Mouse (Mus musculus) embryonic facial prominence, embryonic 13.5 days (tissue): ENCODE results near the gene Pkm. TPM values are rescaled to one million over a fixed set of nuclear protein-coding genes. Genes with fewer than 3 reads are reported as not detected.
A peak's percentile ranks its signal among the peaks of the same experiment; 100 is the strongest.

Experiments used
- ATAC-seq: fragments of 200-750 bp; cut with Nextera tagmentation; 2 replicates; pipeline ENCODE4 v1.8.0; 2017; ENCODE audit warnings: low read depth; ENCODE audit not compliant: insufficient number of reproducible peaks, insufficient read depth, low FRiP score, low TSS enrichment
- H3K27ac ChIP-seq: fragments of 300-500 bp; sonication (generic); 2 replicates; pipeline ENCODE4 v1.5.1; 2015; ENCODE audit warnings: moderate library complexity, mild to moderate bottlenecking, inconsistent platforms
- H3K27me3 ChIP-seq: fragments of 300-500 bp; sonication (generic); 2 replicates; pipeline ENCODE4 v1.6.1; 2015; ENCODE audit warnings: mild to moderate bottlenecking, inconsistent platforms
- H3K36me3 ChIP-seq: fragments of 300-500 bp; sonication (generic); 2 replicates; pipeline ENCODE4 v1.6.1; 2015; ENCODE audit warnings: mild to moderate bottlenecking, inconsistent platforms
- H3K4me1 ChIP-seq: fragments of 300-500 bp; sonication (generic); 2 replicates; pipeline ENCODE4 v1.6.1; 2015; ENCODE audit warnings: inconsistent platforms
- H3K4me2 ChIP-seq: fragments of 300-500 bp; sonication (generic); 2 replicates; pipeline ENCODE4 v1.6.1; 2015; ENCODE audit warnings: moderate library complexity, mild to moderate bottlenecking, inconsistent platforms
- H3K4me3 ChIP-seq: fragments of 300-500 bp; sonication (generic); 2 replicates; pipeline ENCODE4 v1.5.1; 2015; ENCODE audit warnings: mild to moderate bottlenecking, inconsistent platforms
- H3K9ac ChIP-seq: fragments of 300-500 bp; sonication (generic); 2 replicates; pipeline ENCODE4 v1.6.1; 2015; ENCODE audit warnings: mild to moderate bottlenecking, inconsistent platforms
- H3K9me3 ChIP-seq: fragments of 300-500 bp; sonication (generic); 2 replicates; pipeline ENCODE4 v1.6.1; 2016; ENCODE audit warnings: inconsistent platforms
- WGBS: fragments of 180-500 bp; shearing (Covaris S2); methylation state at CpG from one replicate; pipeline ENCODE4 v1.1.7; 2015; ENCODE audit warnings: mixed read lengths; 5-methylcytosine and 5-hydroxymethylcytosine counted together
- polyA plus RNA-seq: library from polyadenylated mRNA; unstranded; fragments of >200 nt; fragmentation: Nextera tagmentation; extraction: Ambion mirVana; gene quantifications from 2 replicates; pipeline ENCODE4 v1.2.1, GENCODE M21; 2015

Gene Pkm
- polyA plus RNA-seq, 1 experiment from 2014 or later = 1,360 TPM

DNA sequence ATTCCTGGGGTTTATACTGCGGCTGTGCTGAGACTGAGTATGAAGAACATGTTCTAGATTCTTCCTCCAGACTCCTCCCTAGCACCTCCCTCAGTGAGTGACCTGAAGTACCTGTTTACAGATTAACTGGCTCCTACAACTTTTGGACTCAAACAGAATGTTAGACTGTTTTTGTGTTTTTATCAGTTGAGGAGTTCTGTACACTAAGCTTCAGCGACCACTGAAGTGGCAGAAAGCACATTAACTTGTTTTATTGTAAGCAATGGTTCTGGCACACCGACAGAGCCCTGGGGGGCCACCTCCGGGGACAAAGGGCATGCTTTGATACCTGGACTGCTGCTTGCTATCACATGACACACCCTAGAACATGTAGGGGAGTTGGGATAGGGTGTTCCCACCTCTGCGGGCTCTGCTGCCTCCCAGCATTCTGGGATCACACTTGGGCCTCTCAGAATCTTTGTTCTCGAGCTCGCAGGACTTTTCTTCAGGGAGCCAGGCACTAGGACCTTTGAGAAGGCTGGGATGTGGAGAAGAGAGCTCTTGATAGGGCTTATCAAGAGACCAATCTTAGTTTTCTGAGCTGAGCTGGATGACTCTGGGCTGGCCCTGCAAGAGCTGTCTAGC is 60.2 kb downstream of the Pkm start:
- no peaks in the 10 kb centered on the region for H3K36me3 ChIP-seq
- H3K4me1 ChIP-seq = no peaks in the 10 kb centered on the region
- 75% methylated on average over 7 of the region's 7 CpGs for WGBS
- no peaks in the 10 kb centered on the region for H3K27me3 ChIP-seq
- no peak overlapping the region for H3K4me2 ChIP-seq
- no peak overlapping the region for H3K9ac ChIP-seq
- no peak overlapping the region for H3K27ac ChIP-seq
- H3K4me3 ChIP-seq = no peak overlapping the region
- no peaks in the 10 kb centered on the region for H3K9me3 ChIP-seq
- ATAC-seq = no peak

DNA sequence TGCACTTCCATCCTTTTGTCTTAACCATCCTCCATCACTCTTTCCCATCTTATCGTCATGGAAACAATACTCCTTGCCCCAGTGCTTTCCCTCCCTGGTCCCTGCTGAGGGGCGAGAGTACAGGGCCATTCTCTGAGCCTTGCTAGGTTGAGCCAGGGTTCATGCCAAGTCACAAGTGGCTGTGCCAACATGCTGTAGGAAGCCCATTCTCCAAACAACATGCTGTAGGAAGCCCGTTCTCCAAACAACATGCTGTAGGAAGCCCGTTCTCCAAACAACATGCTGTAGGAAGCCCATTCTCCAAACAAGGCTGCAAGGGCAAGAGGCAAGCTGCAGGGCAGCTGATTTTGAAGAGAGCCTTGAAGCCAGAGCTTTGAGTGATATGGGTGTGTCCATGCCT is 62.1 kb downstream of the Pkm start:
- H3K27ac ChIP-seq = no peak overlapping the region
- WGBS = 90% methylated on average over 4 of the region's 4 CpGs
- H3K4me2 ChIP-seq = no peak overlapping the region
- no peak overlapping the region for H3K9ac ChIP-seq
- no peaks in the 10 kb centered on the region for H3K36me3 ChIP-seq
- H3K27me3 ChIP-seq = no peaks in the 10 kb centered on the region
- no peaks in the 10 kb centered on the region for H3K9me3 ChIP-seq
- H3K4me1 ChIP-seq = peaks cover 4% of the 10 kb centered on the region
- no peak for ATAC-seq
- no peak overlapping the region for H3K4me3 ChIP-seq

GRCm38 (mm10) chr9:59721144-59721543 is 65.0 kb downstream of the Pkm start:
- H3K36me3 ChIP-seq = no peaks in the 10 kb centered on the region
- no peaks in the 10 kb centered on the region for H3K9me3 ChIP-seq
- H3K4me1 ChIP-seq = peaks cover 17% of the 10 kb centered on the region
- ATAC-seq = no peak
- H3K9ac ChIP-seq = no peak overlapping the region
- no peaks in the 10 kb centered on the region for H3K27me3 ChIP-seq
- 82% methylated on average over 5 of the region's 5 CpGs for WGBS
- no peak overlapping the region for H3K27ac ChIP-seq
- H3K4me2 ChIP-seq = no peak overlapping the region
- H3K4me3 ChIP-seq = no peak overlapping the region

- peak; percentile 29; the same call in 1 of the 2 replicates for ATAC-seq
- Histone ChIP-seq H3K4me2 (peak overlapping the region; percentile 47), H3K36me3 (no peaks in the 10 kb centered on the region), H3K4me3 (no peak overlapping the region), H3K9me3 (no peaks in the 10 kb centered on the region), H3K9ac (0 out of 2 replicates have a peak overlapping the region, but pooled peaks have one; percentile 17), H3K27me3 (no peaks in the 10 kb centered on the region), H3K4me1 (peaks cover 17% of the 10 kb centered on the region), H3K27ac (peak overlapping the region; percentile 84)
- 19% methylated on average over 10 of the region's 10 CpGs for WGBS
Observed at GRCm38 (mm10) chr9:59723096-59723657, 67.0 kb downstream of the Pkm start.

DNA sequence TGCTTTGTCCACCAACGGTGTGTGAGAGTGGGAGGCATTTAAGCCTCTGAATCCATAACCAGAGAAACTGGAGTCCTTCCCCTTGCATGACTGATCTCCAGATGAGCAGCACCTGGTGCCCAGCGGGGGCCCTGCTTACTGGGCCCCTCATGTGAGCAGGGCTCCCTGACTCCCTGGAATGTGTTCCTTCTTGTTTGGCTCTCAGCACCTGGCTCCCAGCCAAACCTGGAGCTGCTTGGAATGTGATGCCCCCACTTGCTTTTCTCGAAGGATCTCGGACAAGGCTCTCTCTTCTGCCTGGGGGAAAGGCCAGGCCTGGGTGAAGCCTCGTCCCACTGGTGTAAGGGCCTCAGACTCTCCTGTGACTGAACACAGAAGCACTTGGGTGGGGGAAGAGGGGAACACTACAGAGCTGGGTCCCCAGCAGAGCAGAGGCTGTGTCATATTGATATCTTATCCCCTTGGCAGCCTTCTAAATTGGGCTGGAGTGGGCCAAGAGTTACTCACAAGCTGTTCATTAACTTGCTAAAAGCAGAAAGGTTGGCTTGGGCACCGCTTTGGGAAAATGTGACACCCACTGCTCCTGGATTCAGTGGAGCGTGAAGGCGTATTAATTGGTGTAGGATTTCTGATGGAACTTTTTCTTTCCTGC is 67.7 kb downstream of the Pkm start:
- 38% methylated on average over 8 of the region's 8 CpGs for WGBS
- Histone ChIP-seq H3K4me2 (peak overlapping the region; percentile 47), H3K4me1 (peaks cover 17% of the 10 kb centered on the region), H3K4me3 (no peak overlapping the region), H3K36me3 (no peaks in the 10 kb centered on the region), H3K9me3 (no peaks in the 10 kb centered on the region), H3K27me3 (no peaks in the 10 kb centered on the region), H3K27ac (peak overlapping the region; percentile 84), H3K9ac (no peak overlapping the region)
- ATAC-seq = peak; percentile 74; the same call in 1 of the 2 replicates

- Histone ChIP-seq H3K9me3 (no peaks in the 10 kb centered on the region), H3K4me1 (peaks cover 17% of the 10 kb centered on the region), H3K4me3 (no peak overlapping the region), H3K27me3 (no peaks in the 10 kb centered on the region), H3K27ac (no peak overlapping the region), H3K36me3 (no peaks in the 10 kb centered on the region), H3K9ac (no peak overlapping the region), H3K4me2 (no peak overlapping the region)
- WGBS = 81% methylated on average over 10 of the region's 10 CpGs
- no peak for ATAC-seq
Observed at GRCm38 (mm10) chr9:59725515-59725914, 69.3 kb downstream of the Pkm start.

GRCm38 (mm10) chr9:59727569-59728286 is 71.6 kb downstream of the Pkm start:
- Histone ChIP-seq H3K4me2 (no peak overlapping the region), H3K36me3 (no peaks in the 10 kb centered on the region), H3K4me3 (no peak overlapping the region), H3K9ac (no peak overlapping the region), H3K27me3 (no peaks in the 10 kb centered on the region), H3K9me3 (no peaks in the 10 kb centered on the region), H3K4me1 (peaks cover 17% of the 10 kb centered on the region), H3K27ac (no peak overlapping the region)
- WGBS = 84% methylated on average over 11 of the region's 11 CpGs
- ATAC-seq = no peak

Other genes starting within 250 kb of the Pkm start
- 21.7 and 22.8 TPM in 2 replicates for gene Arih1, start 169.8 kb upstream of the Pkm start, polyA plus RNA-seq
- gene Hexa, start 116.8 kb upstream of the Pkm start, polyA plus RNA-seq = 65.4 and 75.2 TPM in 2 replicates
- not detected in 2 replicates for gene Tmem202, start 116.5 kb upstream of the Pkm start, polyA plus RNA-seq
- 0.44 and 1.0 TPM in 2 replicates for gene Celf6, start 78.5 kb upstream of the Pkm start, polyA plus RNA-seq
- gene Parp6, start 39.1 kb upstream of the Pkm start, polyA plus RNA-seq = 36.3 and 42.5 TPM in 2 replicates
- gene Gramd2, start 23.8 kb downstream of the Pkm start, polyA plus RNA-seq = 1.6 and 2.0 TPM in 2 replicates
- gene Senp8, start 94.3 kb downstream of the Pkm start, polyA plus RNA-seq = 11.4 TPM in 2 replicates
- 16.9 and 19.3 TPM in 2 replicates for gene Myo9a, start 94.5 kb downstream of the Pkm start, polyA plus RNA-seq